Mouse (Mus musculus) megakaryocyte, embryonic 14.5 days (primary cell): Measurements from ENCODE around the gene Borcs6.

Experiments used
- FLI1 ChIP-seq: IDR thresholded peaks from 2 replicates; pipeline ENCODE4 v1.6.1; 2012; ENCODE audit warnings: low read length, inconsistent platforms, mixed read lengths
- GATA1 ChIP-seq: IDR thresholded peaks from 3 replicates; pipeline ENCODE4 v1.6.1; 2012; ENCODE audit warnings: mixed read lengths, low read length, inconsistent platforms, borderline replicate concordance

- no peak for TF ChIP-seq GATA1
- no peak for TF ChIP-seq FLI1
Observed at GRCm38 (mm10) chr11:69053848-69054247, 5.7 kb upstream of the Borcs6 start.
